8 mouse cellular contexts compared by ENCODE assay signal in genomic region chr6:145210056-145210680, GRCm38 (mm10). TPM values are rescaled to one million over a fixed set of nuclear protein-coding genes. Genes with fewer than 3 reads are reported as not detected.
DNase-seq lines count a peak whose midpoint lies in the region; ATAC-seq and TF ChIP-seq lines count a peak whose summit lies in the region.

No protein-coding gene starts in this region.

- peaks cover 15% of the 10 kb centered on the region for H3K4me1 ChIP-seq in hindbrain, embryonic 16.5 days (ENCODE audit: control insufficient read depth, insufficient read depth, low read depth, low read length)
- peaks cover 11% of the 10 kb centered on the region for H3K4me1 ChIP-seq in neural tube, embryonic 12.5 days

- intact Hi-C loops in left cerebral cortex, adult 2 months (cut with DNase I) = no loop called here
- intact Hi-C loops in left cerebral cortex, postnatal 25 days (cut with DNase I) = no loop called here

- 31% methylated on average over 8 of the region's 8 CpGs for WGBS in hindbrain, embryonic 16.5 days
- WGBS in neural tube, embryonic 12.5 days = 36% methylated on average over 8 of the region's 8 CpGs

- no peaks in the 10 kb centered on the region for H3K9me3 ChIP-seq in hindbrain, embryonic 16.5 days (ENCODE audit: control insufficient read depth, low read length)
- no peaks in the 10 kb centered on the region for H3K9me3 ChIP-seq in neural tube, embryonic 12.5 days

- no peaks in the 10 kb centered on the region for H3K36me3 ChIP-seq in hindbrain, embryonic 16.5 days (ENCODE audit: control insufficient read depth, insufficient read depth, low read length)
- no peaks in the 10 kb centered on the region for H3K36me3 ChIP-seq in neural tube, embryonic 12.5 days

- peak overlapping the region; percentile 75 for H3K4me2 ChIP-seq in hindbrain, embryonic 16.5 days (ENCODE audit: low read length)
- peak overlapping the region; percentile 67 for H3K4me2 ChIP-seq in neural tube, embryonic 12.5 days (replicated peaks)

- no peaks in the 10 kb centered on the region for H3K27me3 ChIP-seq in hindbrain, embryonic 16.5 days (replicated peaks; ENCODE audit: control insufficient read depth, insufficient read depth, low read length)
- no peaks in the 10 kb centered on the region for H3K27me3 ChIP-seq in neural tube, embryonic 12.5 days (replicated peaks)

- peak overlapping the region; percentile 33 for H3K9ac ChIP-seq in hindbrain, embryonic 16.5 days (ENCODE audit: low read depth, low read length)
- H3K9ac ChIP-seq in neural tube, embryonic 12.5 days = no peak overlapping the region

- DNase-seq in left cerebral cortex, adult 2 months (ENCODE audit: extremely low spot score in 1 of 2, low spot score in 2 of 2) = no peak
- no peak for DNase-seq in left cerebral cortex, postnatal 25 days (ENCODE audit: low spot score in 2 of 2)
- peak; percentile 23 to 45 for DNase-seq in cerebellum, postnatal 10 days
- DNase-seq in T-cell, adult 2 months (ENCODE audit: low spot score) = no peak
- DNase-seq in spleen, postnatal 4 days (ENCODE audit: low spot score in 2 of 2) = no peak
- no peak for DNase-seq in adrenal gland, postnatal 14 days

- ATAC-seq in hindbrain, embryonic 16.5 days = 0 out of 2 replicates have a peak, but pooled peaks have one; percentile 0
- peak; percentile 4; the same call in 1 of the 2 replicates for ATAC-seq in neural tube, embryonic 12.5 days (ENCODE audit: low FRiP score, low read depth)

- H3K27ac ChIP-seq in left cerebral cortex, adult 2 months = no peak overlapping the region; the same call in 1 of the 2 replicates
- 0 out of 2 replicates have a peak overlapping the region, but pooled peaks have one; percentile 30 for H3K27ac ChIP-seq in hindbrain, embryonic 16.5 days (ENCODE audit: low read depth, low read length)
- H3K27ac ChIP-seq in neural tube, embryonic 12.5 days = no peak overlapping the region

- H3K4me3 ChIP-seq in left cerebral cortex, adult 2 months = peak overlapping the region; percentile 47
- H3K4me3 ChIP-seq in hindbrain, embryonic 16.5 days (ENCODE audit: low read length) = peak overlapping the region; percentile 63
- H3K4me3 ChIP-seq in neural tube, embryonic 12.5 days = peak overlapping the region; percentile 38

- no peak for TF ChIP-seq CTCF in left cerebral cortex, adult 2 months (IDR thresholded peaks at IDR 0.05)

RNA-seq across cellular contexts. Expression of gene Casc1, which starts 0.6 kb away (rescaled TPM):
- 1 to 10 TPM; 1.3 to 1.9 TPM for total RNA-seq in left cerebral cortex, adult 2 months (2021)
- total RNA-seq in left cerebral cortex, postnatal 25 days (2021) = 1 to 10 TPM; 1.3 to 1.5 TPM
- 1.1 and 1.6 TPM in 2 replicates for polyA plus RNA-seq in hindbrain, embryonic 16.5 days (2015; fragmentation: Nextera tagmentation; extraction: Ambion mirVana)
- polyA plus RNA-seq in neural tube, embryonic 12.5 days (2016; fragmentation: Nextera tagmentation; extraction: Ambion mirVana) = 0.59 and 0.60 TPM in 2 replicates
- 0.53 and 0.63 TPM in 2 replicates for total RNA-seq in adrenal gland, postnatal 14 days (2021)

RNA-seq across cellular contexts. Expression of gene Etfrf1, which starts 0.8 kb away (rescaled TPM):
- total RNA-seq in left cerebral cortex, adult 2 months (2021) = 10 to 100 TPM; 22.5 to 23.4 TPM
- 10 to 100 TPM; 20.6 to 21.7 TPM for total RNA-seq in left cerebral cortex, postnatal 25 days (2021)
- 26.7 and 27.1 TPM in 2 replicates for polyA plus RNA-seq in hindbrain, embryonic 16.5 days (2015; fragmentation: Nextera tagmentation; extraction: Ambion mirVana)
- 31.7 and 34.7 TPM in 2 replicates for polyA plus RNA-seq in neural tube, embryonic 12.5 days (2016; fragmentation: Nextera tagmentation; extraction: Ambion mirVana)
- 149 and 152 TPM in 2 replicates for total RNA-seq in adrenal gland, postnatal 14 days (2021)

RNA-seq across cellular contexts. Expression of gene Kras, which starts 39.9 kb away (rescaled TPM):
- total RNA-seq in left cerebral cortex, adult 2 months (2021) = 10 to 100 TPM; 78.4 to 79.8 TPM
- total RNA-seq in left cerebral cortex, postnatal 25 days (2021) = 10 to 100 TPM; 79.2 to 84.0 TPM
- polyA plus RNA-seq in hindbrain, embryonic 16.5 days (2015; fragmentation: Nextera tagmentation; extraction: Ambion mirVana) = 77.7 and 86.0 TPM in 2 replicates
- 102 and 114 TPM in 2 replicates for polyA plus RNA-seq in neural tube, embryonic 12.5 days (2016; fragmentation: Nextera tagmentation; extraction: Ambion mirVana)
- 45.6 and 48.7 TPM in 2 replicates for total RNA-seq in adrenal gland, postnatal 14 days (2021)

Comparison
In these comparisons a context has a peak if more than half of its experiments do, and no peak if none do; other contexts are left out.
1. DNase-seq: peak in cerebellum, postnatal 10 days (2 of 2); none in left cerebral cortex, adult 2 months (0 of 2), left cerebral cortex, postnatal 25 days (0 of 2), T-cell, adult 2 months (single experiment), spleen, postnatal 4 days (0 of 2) and adrenal gland, postnatal 14 days (single experiment).
2. Peak in every context shown above with its lines, with median percentiles within 50 percentile points of each other: H3K4me3 ChIP-seq.